Mouse (Mus musculus): ENCODE measurements around the gene Kng2. TPM values are rescaled to one million over a fixed set of nuclear protein-coding genes. Genes with fewer than 3 reads are reported as not detected.
"Not testable (repeated sequence)": the region's sequence is repeated elsewhere in the genome, so short reads cannot be mapped to it uniquely, and the experiment has no call there.

Gene Kng2
- polyA plus RNA-seq, 1 experiment from 2014 or later: 0.78 TPM

GRCm38 (mm10) chr16:23033673-23034072, 4.4 kb upstream of the Kng2 start:
- Histone ChIP-seq H3K9ac (replicated peaks; ENCODE audit: low read depth, low read length) (no peak overlapping the region), H3K4me1 (ENCODE audit: control insufficient read depth, insufficient read depth, low read length) (no peaks in the 10 kb centered on the region), H3K4me3 (ENCODE audit: low read depth, low read length) (no peak overlapping the region), H3K4me2 (ENCODE audit: low read depth, low read length) (no peak overlapping the region), H3K9me3 (ENCODE audit: control insufficient read depth, low read length) (no peaks in the 10 kb centered on the region), H3K36me3 (ENCODE audit: control insufficient read depth, insufficient read depth, low read length) (no peaks in the 10 kb centered on the region), H3K27me3 (ENCODE audit: control insufficient read depth, insufficient read depth, low read length) (no peaks in the 10 kb centered on the region), H3K27ac (ENCODE audit: low read depth, low read length) (no peak overlapping the region)
- ATAC-seq (ENCODE audit: low read depth): no peak
- 91% methylated on average over 4 of the region's 4 CpGs for WGBS

- WGBS: 86% methylated on average over 5 of the region's 5 CpGs
- Histone ChIP-seq H3K9ac (replicated peaks; ENCODE audit: low read depth, low read length) (no peak overlapping the region), H3K4me2 (ENCODE audit: low read depth, low read length) (no peak overlapping the region), H3K27me3 (ENCODE audit: control insufficient read depth, insufficient read depth, low read length) (no peaks in the 10 kb centered on the region), H3K4me3 (ENCODE audit: low read depth, low read length) (no peak overlapping the region), H3K36me3 (ENCODE audit: control insufficient read depth, insufficient read depth, low read length) (no peaks in the 10 kb centered on the region), H3K4me1 (ENCODE audit: control insufficient read depth, insufficient read depth, low read length) (no peaks in the 10 kb centered on the region), H3K27ac (ENCODE audit: low read depth, low read length) (no peak overlapping the region), H3K9me3 (ENCODE audit: control insufficient read depth, low read length) (no peaks in the 10 kb centered on the region)
- ATAC-seq (ENCODE audit: low read depth): no peak
Observed at GRCm38 (mm10) chr16:23030673-23031435, 1.6 kb upstream of the Kng2 start.

- not testable (repeated sequence) for H3K27me3 ChIP-seq (ENCODE audit: control insufficient read depth, insufficient read depth, low read length); H3K27ac ChIP-seq (ENCODE audit: low read depth, low read length); H3K36me3 ChIP-seq (ENCODE audit: control insufficient read depth, insufficient read depth, low read length); H3K4me1 ChIP-seq (ENCODE audit: control insufficient read depth, insufficient read depth, low read length); H3K4me3 ChIP-seq (ENCODE audit: low read depth, low read length); ATAC-seq (ENCODE audit: low read depth); H3K9me3 ChIP-seq (ENCODE audit: control insufficient read depth, low read length); H3K9ac ChIP-seq (replicated peaks; ENCODE audit: low read depth, low read length); H3K4me2 ChIP-seq (ENCODE audit: low read depth, low read length)
- 55% methylated on average over 3 of the region's 3 CpGs for WGBS
Observed at GRCm38 (mm10) chr16:23027341-23027740, 1.9 kb downstream of the Kng2 start.

- Histone ChIP-seq H3K27me3 (ENCODE audit: control insufficient read depth, insufficient read depth, low read length) (no peaks in the 10 kb centered on the region), H3K36me3 (ENCODE audit: control insufficient read depth, insufficient read depth, low read length) (no peaks in the 10 kb centered on the region), H3K9me3 (ENCODE audit: control insufficient read depth, low read length) (no peaks in the 10 kb centered on the region), H3K4me3 (ENCODE audit: low read depth, low read length) (no peak overlapping the region), H3K4me2 (ENCODE audit: low read depth, low read length) (no peak overlapping the region), H3K9ac (replicated peaks; ENCODE audit: low read depth, low read length) (no peak overlapping the region), H3K4me1 (ENCODE audit: control insufficient read depth, insufficient read depth, low read length) (no peaks in the 10 kb centered on the region), H3K27ac (ENCODE audit: low read depth, low read length) (no peak overlapping the region)
- ATAC-seq (ENCODE audit: low read depth): no peak
Observed at GRCm38 (mm10) chr16:23026582-23026981, 2.7 kb downstream of the Kng2 start.

- 16% methylated on average over 6 of the region's 6 CpGs for WGBS
Observed at GRCm38 (mm10) chr16:23025111-23025510, 4.2 kb downstream of the Kng2 start.

GRCm38 (mm10) chr16:23020571-23020970, 8.7 kb downstream of the Kng2 start:
- H3K36me3 ChIP-seq (ENCODE audit: control insufficient read depth, insufficient read depth, low read length); ATAC-seq (ENCODE audit: low read depth); H3K4me1 ChIP-seq (ENCODE audit: control insufficient read depth, insufficient read depth, low read length); H3K4me3 ChIP-seq (ENCODE audit: low read depth, low read length); H3K27me3 ChIP-seq (ENCODE audit: control insufficient read depth, insufficient read depth, low read length); H3K4me2 ChIP-seq (ENCODE audit: low read depth, low read length); H3K9me3 ChIP-seq (ENCODE audit: control insufficient read depth, low read length); H3K9ac ChIP-seq (replicated peaks; ENCODE audit: low read depth, low read length); H3K27ac ChIP-seq (ENCODE audit: low read depth, low read length): not testable (repeated sequence)
- WGBS: 13% methylated on average over 1 of the region's 1 CpGs

More at GRCm38 (mm10) chr16:23025111-23025510, 4.2 kb downstream of the Kng2 start:
- Histone ChIP-seq H3K27me3 (ENCODE audit: control insufficient read depth, insufficient read depth, low read length) (no peaks in the 10 kb centered on the region), H3K9ac (replicated peaks; ENCODE audit: low read depth, low read length) (no peak overlapping the region), H3K4me2 (ENCODE audit: low read depth, low read length) (no peak overlapping the region), H3K4me1 (ENCODE audit: control insufficient read depth, insufficient read depth, low read length) (no peaks in the 10 kb centered on the region), H3K27ac (ENCODE audit: low read depth, low read length) (no peak overlapping the region), H3K36me3 (ENCODE audit: control insufficient read depth, insufficient read depth, low read length) (no peaks in the 10 kb centered on the region), H3K9me3 (ENCODE audit: control insufficient read depth, low read length) (no peaks in the 10 kb centered on the region), H3K4me3 (ENCODE audit: low read depth, low read length) (no peak overlapping the region)
- no peak for ATAC-seq (ENCODE audit: low read depth)

- not testable (repeated sequence) for H3K27me3 ChIP-seq (ENCODE audit: control insufficient read depth, insufficient read depth, low read length); H3K4me3 ChIP-seq (ENCODE audit: low read depth, low read length); ATAC-seq (ENCODE audit: low read depth); H3K9me3 ChIP-seq (ENCODE audit: control insufficient read depth, low read length); H3K9ac ChIP-seq (replicated peaks; ENCODE audit: low read depth, low read length); H3K27ac ChIP-seq (ENCODE audit: low read depth, low read length); H3K4me2 ChIP-seq (ENCODE audit: low read depth, low read length); H3K36me3 ChIP-seq (ENCODE audit: control insufficient read depth, insufficient read depth, low read length); H3K4me1 ChIP-seq (ENCODE audit: control insufficient read depth, insufficient read depth, low read length)
- 48% methylated on average over 8 of the region's 8 CpGs for WGBS
Observed at GRCm38 (mm10) chr16:23014645-23015044, 14.6 kb downstream of the Kng2 start.

- H3K9ac ChIP-seq (replicated peaks; ENCODE audit: low read depth, low read length); H3K9me3 ChIP-seq (ENCODE audit: control insufficient read depth, low read length); H3K36me3 ChIP-seq (ENCODE audit: control insufficient read depth, insufficient read depth, low read length); H3K27ac ChIP-seq (ENCODE audit: low read depth, low read length); H3K27me3 ChIP-seq (ENCODE audit: control insufficient read depth, insufficient read depth, low read length); H3K4me3 ChIP-seq (ENCODE audit: low read depth, low read length); ATAC-seq (ENCODE audit: low read depth); H3K4me1 ChIP-seq (ENCODE audit: control insufficient read depth, insufficient read depth, low read length); H3K4me2 ChIP-seq (ENCODE audit: low read depth, low read length): not testable (repeated sequence)
- WGBS: 87% methylated on average over 2 of the region's 2 CpGs
Observed at GRCm38 (mm10) chr16:23013786-23014185, 15.5 kb downstream of the Kng2 start.

GRCm38 (mm10) chr16:22996951-22997350, 32.3 kb downstream of the Kng2 start:
- 90% methylated on average over 3 of the region's 3 CpGs for WGBS
- H3K4me1 ChIP-seq (ENCODE audit: control insufficient read depth, insufficient read depth, low read length); H3K4me2 ChIP-seq (ENCODE audit: low read depth, low read length); H3K27ac ChIP-seq (ENCODE audit: low read depth, low read length); H3K36me3 ChIP-seq (ENCODE audit: control insufficient read depth, insufficient read depth, low read length); H3K9me3 ChIP-seq (ENCODE audit: control insufficient read depth, low read length); H3K9ac ChIP-seq (replicated peaks; ENCODE audit: low read depth, low read length); H3K27me3 ChIP-seq (ENCODE audit: control insufficient read depth, insufficient read depth, low read length); ATAC-seq (ENCODE audit: low read depth); H3K4me3 ChIP-seq (ENCODE audit: low read depth, low read length): not testable (repeated sequence)
